Mouse (Mus musculus) liver, embryonic 12.5 days (tissue): Measurements from ENCODE around the gene Gnb4. TPM values are rescaled to one million over a fixed set of nuclear protein-coding genes. Genes with fewer than 3 reads are reported as not detected.
A peak's percentile ranks its signal among the peaks of the same experiment; 100 is the strongest.

Source experiments
- ATAC-seq: fragments of 200-750 bp; cut with Nextera tagmentation; 2 replicates; pipeline ENCODE4 v1.8.0; 2017; ENCODE audit warnings: moderate number of reproducible peaks, mild to moderate bottlenecking, moderate library complexity
- H3K27ac ChIP-seq: fragments of 300-500 bp; sonication (generic); 2 replicates; pipeline ENCODE4 v1.5.1; 2016; ENCODE audit warnings: mild to moderate bottlenecking
- H3K27me3 ChIP-seq: fragments of 300-500 bp; sonication (generic); replicated peaks from 2 replicates; pipeline ENCODE4 v1.6.1; 2016; ENCODE audit warnings: mild to moderate bottlenecking, moderate library complexity
- H3K36me3 ChIP-seq: fragments of 300-500 bp; sonication (generic); 2 replicates; pipeline ENCODE4 v1.6.1; 2016; ENCODE audit warnings: mild to moderate bottlenecking, moderate library complexity
- H3K4me1 ChIP-seq: fragments of 300-500 bp; sonication (generic); 2 replicates; pipeline ENCODE4 v1.6.1; 2016
- H3K4me2 ChIP-seq: fragments of 300-500 bp; sonication (generic); 2 replicates; pipeline ENCODE4 v1.6.1; 2016; ENCODE audit warnings: mild to moderate bottlenecking, moderate library complexity
- H3K4me3 ChIP-seq: fragments of 300-500 bp; sonication (generic); 2 replicates; pipeline ENCODE4 v1.5.1; 2016; ENCODE audit warnings: mild to moderate bottlenecking, moderate library complexity
- H3K9ac ChIP-seq: fragments of 300-500 bp; sonication (generic); 2 replicates; pipeline ENCODE4 v1.6.1; 2016; ENCODE audit warnings: mild to moderate bottlenecking, moderate library complexity
- H3K9me3 ChIP-seq: fragments of 300-500 bp; sonication (generic); replicated peaks from 2 replicates; pipeline ENCODE4 v1.6.1; 2016; ENCODE audit warnings: mild to moderate bottlenecking, moderate library complexity
- WGBS: fragments of 180-500 bp; shearing (Covaris S2); methylation state at CpG from one replicate; pipeline ENCODE4 v1.1.7; 2016; ENCODE audit not compliant: insufficient replicate concordance; 5-methylcytosine and 5-hydroxymethylcytosine counted together
- polyA plus RNA-seq: library from polyadenylated mRNA; unstranded; fragments of >200 nt; fragmentation: Nextera tagmentation; extraction: Ambion mirVana; gene quantifications from 2 replicates; pipeline ENCODE4 v1.2.1, GENCODE M21; 2016

Gnb4 gene
- polyA plus RNA-seq, 1 experiment from 2014 or later, result 14.4 TPM

GRCm38 (mm10) chr3:32611606-32612170 is 4.7 kb downstream of the Gnb4 start:
- Histone ChIP-seq H3K27me3 (peaks cover 5% of the 10 kb centered on the region), H3K36me3 (no peaks in the 10 kb centered on the region), H3K9me3 (0 out of 2 replicates have a peak, but pooled peaks cover 2% of the 10 kb centered on the region), H3K4me2 (no peak overlapping the region), H3K4me3 (no peak overlapping the region), H3K27ac (no peak overlapping the region), H3K4me1 (peaks cover 17% of the 10 kb centered on the region), H3K9ac (no peak overlapping the region)
- WGBS, result 64% methylated on average over 11 of the region's 11 CpGs
- ATAC-seq, result no peak

- Histone ChIP-seq H3K4me1 (peaks cover 5% of the 10 kb centered on the region), H3K27me3 (no peaks in the 10 kb centered on the region), H3K4me2 (no peak overlapping the region), H3K9ac (no peak overlapping the region), H3K36me3 (no peaks in the 10 kb centered on the region), H3K4me3 (no peak overlapping the region), H3K9me3 (0 out of 2 replicates have a peak, but pooled peaks cover 2% of the 10 kb centered on the region), H3K27ac (no peak overlapping the region)
- 45% methylated on average over 7 of the region's 7 CpGs for WGBS
- no peak for ATAC-seq
Observed at GRCm38 (mm10) chr3:32610560-32610959, 5.8 kb downstream of the Gnb4 start.

GRCm38 (mm10) chr3:32609233-32609632 is 7.2 kb downstream of the Gnb4 start:
- ATAC-seq, result peak; percentile 42; the same call in 1 of the 2 replicates

DNA sequence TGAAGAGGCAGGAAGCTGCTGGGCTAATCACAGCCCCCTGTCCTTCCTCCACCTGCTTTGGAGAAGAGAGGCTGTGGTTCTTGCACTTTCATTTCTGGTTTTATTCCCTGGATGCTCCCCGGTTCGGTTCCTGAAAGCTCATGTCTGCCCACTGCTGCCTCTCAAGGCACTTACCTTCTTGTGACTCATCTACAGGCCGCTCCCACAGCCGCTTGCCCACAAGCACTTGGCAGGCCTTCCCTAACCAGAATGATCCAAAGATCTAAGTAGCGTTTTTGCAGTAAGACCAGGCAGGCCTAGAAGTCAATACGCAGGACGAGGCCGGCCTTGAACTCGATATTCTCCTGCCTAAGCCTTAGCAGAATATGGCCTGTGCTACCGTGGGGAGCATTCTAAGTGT is 15.3 kb downstream of the Gnb4 start:
- Histone ChIP-seq H3K9ac (no peak overlapping the region), H3K4me2 (no peak overlapping the region), H3K27me3 (no peaks in the 10 kb centered on the region), H3K9me3 (no peaks in the 10 kb centered on the region), H3K4me1 (peaks cover 8% of the 10 kb centered on the region), H3K4me3 (no peak overlapping the region), H3K27ac (no peak overlapping the region), H3K36me3 (0 out of 2 replicates have a peak, but pooled peaks cover 5% of the 10 kb centered on the region)
- 76% methylated on average over 10 of the region's 10 CpGs for WGBS
- no peak for ATAC-seq

More at GRCm38 (mm10) chr3:32609233-32609632, 7.2 kb downstream of the Gnb4 start:
- H3K9me3 ChIP-seq, result 0 out of 2 replicates have a peak, but pooled peaks cover 2% of the 10 kb centered on the region
- no peak overlapping the region for H3K27ac ChIP-seq
- WGBS, result 90% methylated on average over 4 of the region's 4 CpGs
- H3K27me3 ChIP-seq, result no peaks in the 10 kb centered on the region
- no peak overlapping the region for H3K4me3 ChIP-seq
- H3K4me1 ChIP-seq, result peaks cover 5% of the 10 kb centered on the region; the same call in 1 of the 2 replicates
- no peak overlapping the region for H3K4me2 ChIP-seq
- H3K9ac ChIP-seq, result no peak overlapping the region
- H3K36me3 ChIP-seq, result no peaks in the 10 kb centered on the region

DNA sequence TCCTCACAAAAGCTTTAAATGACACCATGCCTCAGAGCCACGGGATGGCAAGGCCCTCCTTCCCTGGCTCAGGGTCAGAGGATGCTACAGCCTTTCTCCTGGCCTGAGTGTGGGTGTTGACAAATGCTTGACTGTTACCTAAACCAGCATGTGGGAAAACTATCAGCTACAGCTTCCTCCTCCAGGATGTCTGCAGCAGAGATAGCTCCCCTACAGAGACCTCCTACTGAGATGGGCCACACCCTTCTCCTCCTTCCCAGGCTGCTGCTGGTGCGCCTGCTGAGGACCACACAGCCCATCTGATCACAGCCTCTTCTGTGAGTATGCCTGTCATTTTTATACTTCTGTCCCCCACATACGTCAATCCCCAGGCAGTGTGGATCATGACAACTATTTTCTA is 17.1 kb downstream of the Gnb4 start:
- ATAC-seq, result peak; percentile 58; the same call in 1 of the 2 replicates
- WGBS, result 23% methylated on average over 3 of the region's 3 CpGs
- Histone ChIP-seq H3K9ac (no peak overlapping the region), H3K36me3 (0 out of 2 replicates have a peak, but pooled peaks cover 5% of the 10 kb centered on the region), H3K4me3 (no peak overlapping the region), H3K27ac (no peak overlapping the region), H3K9me3 (no peaks in the 10 kb centered on the region), H3K27me3 (no peaks in the 10 kb centered on the region), H3K4me1 (peaks cover 8% of the 10 kb centered on the region), H3K4me2 (no peak overlapping the region)

GRCm38 (mm10) chr3:32595080-32595479 is 21.3 kb downstream of the Gnb4 start:
- Histone ChIP-seq H3K36me3 (0 out of 2 replicates have a peak, but pooled peaks cover 5% of the 10 kb centered on the region), H3K4me2 (no peak overlapping the region), H3K27me3 (no peaks in the 10 kb centered on the region), H3K4me3 (no peak overlapping the region), H3K27ac (no peak overlapping the region), H3K4me1 (peaks cover 8% of the 10 kb centered on the region), H3K9ac (no peak overlapping the region), H3K9me3 (no peaks in the 10 kb centered on the region)
- 69% methylated on average over 4 of the region's 4 CpGs for WGBS
- ATAC-seq, result no peak

- 79% methylated on average over 3 of the region's 3 CpGs for WGBS
- no peak for ATAC-seq
- H3K27ac ChIP-seq, result no peak overlapping the region
- H3K9ac ChIP-seq, result no peak overlapping the region
- H3K4me1 ChIP-seq, result no peaks in the 10 kb centered on the region
- no peaks in the 10 kb centered on the region for H3K27me3 ChIP-seq
- peaks cover 49% of the 10 kb centered on the region for H3K36me3 ChIP-seq
- no peaks in the 10 kb centered on the region for H3K9me3 ChIP-seq
- H3K4me3 ChIP-seq, result no peak overlapping the region
- no peak overlapping the region for H3K4me2 ChIP-seq
Observed at GRCm38 (mm10) chr3:32586274-32586673, 30.1 kb downstream of the Gnb4 start.

GRCm38 (mm10) chr3:32583489-32583888 is 32.9 kb downstream of the Gnb4 start:
- H3K4me2 ChIP-seq, result no peak overlapping the region
- no peaks in the 10 kb centered on the region for H3K27me3 ChIP-seq
- H3K4me3 ChIP-seq, result no peak overlapping the region
- no peak overlapping the region for H3K9ac ChIP-seq
- no peaks in the 10 kb centered on the region for H3K9me3 ChIP-seq
- no peak for ATAC-seq
- 81% methylated on average over 4 of the region's 4 CpGs for WGBS
- H3K4me1 ChIP-seq, result no peaks in the 10 kb centered on the region
- H3K27ac ChIP-seq, result no peak overlapping the region
- peaks cover 60% of the 10 kb centered on the region for H3K36me3 ChIP-seq

GRCm38 (mm10) chr3:32581911-32582310 is 34.5 kb downstream of the Gnb4 start:
- 57% methylated on average over 3 of the region's 3 CpGs for WGBS
- no peak for ATAC-seq

DNA sequence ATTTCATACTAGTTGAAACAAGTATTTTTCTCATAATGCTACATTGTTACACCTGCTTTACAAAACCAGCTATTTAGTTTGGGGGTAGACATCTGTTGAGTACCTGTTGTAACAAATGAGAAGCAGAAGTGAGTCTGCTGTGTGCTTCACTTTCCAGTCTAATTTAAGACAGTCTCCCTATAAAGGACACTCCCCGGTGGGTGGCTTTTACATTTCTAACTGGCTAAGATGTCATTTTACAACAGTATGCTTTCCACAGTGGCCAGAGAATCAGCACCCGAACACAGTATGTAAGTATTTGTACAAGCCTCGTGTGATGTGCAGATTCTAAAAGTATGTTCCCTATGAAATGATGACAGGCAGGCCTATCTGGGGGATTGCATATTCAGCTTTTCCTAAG is 35.6 kb downstream of the Gnb4 start:
- Histone ChIP-seq H3K9me3 (no peaks in the 10 kb centered on the region), H3K4me2 (no peak overlapping the region), H3K4me1 (no peaks in the 10 kb centered on the region), H3K27me3 (no peaks in the 10 kb centered on the region), H3K27ac (no peak overlapping the region), H3K9ac (no peak overlapping the region), H3K36me3 (peaks cover 80% of the 10 kb centered on the region), H3K4me3 (no peak overlapping the region)
- WGBS, result 79% methylated on average over 3 of the region's 3 CpGs
- ATAC-seq, result no peak

More at GRCm38 (mm10) chr3:32581911-32582310, 34.5 kb downstream of the Gnb4 start:
- no peak overlapping the region for H3K4me2 ChIP-seq
- no peaks in the 10 kb centered on the region for H3K9me3 ChIP-seq
- no peak overlapping the region for H3K27ac ChIP-seq
- no peak overlapping the region for H3K9ac ChIP-seq
- no peak overlapping the region for H3K4me3 ChIP-seq
- H3K36me3 ChIP-seq, result peaks cover 71% of the 10 kb centered on the region
- H3K4me1 ChIP-seq, result no peaks in the 10 kb centered on the region
- H3K27me3 ChIP-seq, result no peaks in the 10 kb centered on the region

- 79% methylated on average over 5 of the region's 5 CpGs for WGBS
- no peak overlapping the region for H3K27ac ChIP-seq
- no peak for ATAC-seq
- no peak overlapping the region for H3K4me2 ChIP-seq
- no peaks in the 10 kb centered on the region for H3K27me3 ChIP-seq
- H3K9me3 ChIP-seq, result no peaks in the 10 kb centered on the region
- no peak overlapping the region for H3K4me3 ChIP-seq
- H3K9ac ChIP-seq, result no peak overlapping the region
- no peaks in the 10 kb centered on the region for H3K4me1 ChIP-seq
- peaks cover 87% of the 10 kb centered on the region for H3K36me3 ChIP-seq
Observed at GRCm38 (mm10) chr3:32578772-32579171, 37.6 kb downstream of the Gnb4 start.

- Histone ChIP-seq H3K27me3 (no peaks in the 10 kb centered on the region), H3K4me1 (peaks cover 5% of the 10 kb centered on the region; the same call in 1 of the 2 replicates), H3K9me3 (no peaks in the 10 kb centered on the region), H3K36me3 (peaks cover 69% of the 10 kb centered on the region), H3K4me3 (no peak overlapping the region), H3K27ac (no peak overlapping the region), H3K4me2 (no peak overlapping the region), H3K9ac (no peak overlapping the region)
- WGBS, result 84% methylated on average over 3 of the region's 3 CpGs
- ATAC-seq, result no peak
Observed at GRCm38 (mm10) chr3:32575151-32575550, 41.2 kb downstream of the Gnb4 start.

- H3K27ac ChIP-seq, result no peak overlapping the region
- H3K27me3 ChIP-seq, result no peaks in the 10 kb centered on the region
- no peak overlapping the region for H3K4me2 ChIP-seq
- H3K4me1 ChIP-seq, result peaks cover 5% of the 10 kb centered on the region; the same call in 1 of the 2 replicates
- no peaks in the 10 kb centered on the region for H3K9me3 ChIP-seq
- no peak for ATAC-seq
- 78% methylated on average over 9 of the region's 9 CpGs for WGBS
- H3K4me3 ChIP-seq, result no peak overlapping the region
- no peak overlapping the region for H3K9ac ChIP-seq
- H3K36me3 ChIP-seq, result peaks cover 73% of the 10 kb centered on the region
Observed at GRCm38 (mm10) chr3:32573881-32574280, 42.5 kb downstream of the Gnb4 start.
